Mouse (Mus musculus) C2C12 (cell line): ENCODE measurements around the gene Ift20.

Experiments used
- CTCF ChIP-seq: IDR thresholded peaks from one replicate; pipeline ENCODE4 v1.5.1; 2011; ENCODE audit not compliant: control insufficient read depth, insufficient read depth, insufficient read length
- FOSL1 ChIP-seq: IDR thresholded peaks from one replicate; pipeline ENCODE4 v1.8.0; 2011; ENCODE audit warnings: mild to moderate bottlenecking, low read length; ENCODE audit not compliant: poor library complexity, insufficient read depth, severe bottlenecking
- MAX ChIP-seq: IDR thresholded peaks from one replicate; pipeline ENCODE4 v1.6.1; 2011; ENCODE audit warnings: mild to moderate bottlenecking, control low read depth
- USF1 ChIP-seq: IDR thresholded peaks from one replicate; pipeline ENCODE4 v1.6.1; 2011; ENCODE audit warnings: low read depth, mild to moderate bottlenecking, control low read depth, moderate library complexity

DNA sequence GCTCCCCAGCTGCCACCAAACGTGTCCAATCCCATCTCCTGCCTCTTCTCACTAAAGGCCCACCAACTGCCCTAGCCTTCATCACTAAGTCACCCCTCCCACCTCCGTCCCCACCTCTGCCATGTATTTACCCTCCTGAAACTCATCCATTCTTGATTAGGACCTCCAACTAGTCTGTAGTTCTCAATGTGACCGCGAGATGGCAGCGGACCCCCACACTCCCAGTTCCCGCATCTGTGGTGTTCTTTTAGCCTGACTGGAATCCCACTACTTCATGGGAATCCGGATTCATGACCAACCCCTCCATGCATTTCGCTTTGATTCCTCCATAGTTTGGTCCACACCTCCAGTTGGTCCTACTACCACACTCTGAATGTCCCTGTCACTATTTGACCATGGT is 48.0 kb upstream of the Ift20 start:
- TF ChIP-seq CTCF = peak; percentile 55
- no peak for TF ChIP-seq MAX
- TF ChIP-seq FOSL1 = no peak
- no peak for TF ChIP-seq USF1
